Mouse (Mus musculus) limb, embryonic 14.5 days (tissue): ENCODE data around the gene Rars. TPM values are rescaled to one million over a fixed set of nuclear protein-coding genes. Genes with fewer than 3 reads are reported as not detected.

ENCODE experiments used
- ATAC-seq: fragments of 200-750 bp; cut with Nextera tagmentation; 2 replicates; pipeline ENCODE4 v1.8.0; 2017; ENCODE audit warnings: low read depth, moderate number of reproducible peaks, moderate TSS enrichment; ENCODE audit not compliant: low FRiP score
- DNase-seq: peaks from one replicate; pipeline ENCODE4 v3.0.0-alpha.2; 2015; ENCODE audit warnings: low spot score
- H3K27ac ChIP-seq: fragments of 300-500 bp; sonication (generic); replicated peaks from 2 replicates; pipeline ENCODE4 v1.5.1; 2014; ENCODE audit warnings: low read depth, mild to moderate bottlenecking, low read length, moderate library complexity, mixed read lengths
- H3K27me3 ChIP-seq: fragments of 300-500 bp; sonication (generic); 2 replicates; pipeline ENCODE4 v1.6.1; 2014; ENCODE audit warnings: low read length, mixed read lengths; ENCODE audit not compliant: control insufficient read depth, insufficient read depth
- H3K36me3 ChIP-seq: fragments of 300-500 bp; sonication (generic); 2 replicates; pipeline ENCODE4 v1.6.1; 2014; ENCODE audit warnings: mild to moderate bottlenecking, low read length, moderate library complexity, mixed read lengths; ENCODE audit not compliant: control insufficient read depth, insufficient read depth
- H3K4me1 ChIP-seq: fragments of 300-500 bp; sonication (generic); 2 replicates; pipeline ENCODE4 v1.6.1; 2014; ENCODE audit warnings: antibody characterized with exemption, low read length, mixed read lengths; ENCODE audit not compliant: control insufficient read depth, insufficient read depth
- H3K4me2 ChIP-seq: fragments of 300-500 bp; sonication (generic); replicated peaks from 2 replicates; pipeline ENCODE4 v1.6.1; 2014; ENCODE audit warnings: low read depth, mild to moderate bottlenecking, low read length, moderate library complexity; ENCODE audit not compliant: severe bottlenecking
- H3K4me3 ChIP-seq: fragments of 300-500 bp; sonication (generic); replicated peaks from 2 replicates; pipeline ENCODE4 v1.5.1; 2014; ENCODE audit warnings: low read length
- H3K9ac ChIP-seq: fragments of 300-500 bp; sonication (generic); 2 replicates; pipeline ENCODE4 v1.6.1; 2014; ENCODE audit warnings: mild to moderate bottlenecking, low read depth, low read length, moderate library complexity; ENCODE audit not compliant: severe bottlenecking
- H3K9me3 ChIP-seq: fragments of 300-500 bp; sonication (generic); 2 replicates; pipeline ENCODE4 v1.6.1; 2016; ENCODE audit warnings: low read length; ENCODE audit not compliant: control insufficient read depth
- POLR2A ChIP-seq: fragments of 200-500 bp; IDR thresholded peaks from 2 replicates; pipeline ENCODE4 v1.8.0; 2012; ENCODE audit warnings: inconsistent platforms, mild to moderate bottlenecking, moderate library complexity, borderline replicate concordance; ENCODE audit not compliant: insufficient read depth, insufficient read length; ENCODE audit errors: extremely low read depth
- WGBS: fragments of 180-500 bp; shearing (Covaris S2); extraction: QIAGEN DNeasy Blood & Tissue Kit; methylation state at CpG from one replicate; pipeline ENCODE4 v1.1.7; 2014; 5-methylcytosine and 5-hydroxymethylcytosine counted together
- polyA plus RNA-seq, 2 experiments: library from polyadenylated mRNA; depleted of rRNA in 1 of 2; stranded (reverse) in 1 of 2; unstranded in 1 of 2; fragments of >200 nt; fragmentation: Nextera tagmentation in 1 of 2; extraction: Ambion mirVana in 1 of 2; gene quantifications; 2 replicates each; pipeline versions ENCODE4 v1.2.1 to v1.2.3; 2012 to 2014

Gene Rars
- polyA plus RNA-seq (2012; rRNA removed) (49.9 and 71.3 TPM in 2 replicates), polyA plus RNA-seq (2014; fragmentation: Nextera tagmentation; extraction: Ambion mirVana) (83.7 and 84.5 TPM in 2 replicates)

DNA sequence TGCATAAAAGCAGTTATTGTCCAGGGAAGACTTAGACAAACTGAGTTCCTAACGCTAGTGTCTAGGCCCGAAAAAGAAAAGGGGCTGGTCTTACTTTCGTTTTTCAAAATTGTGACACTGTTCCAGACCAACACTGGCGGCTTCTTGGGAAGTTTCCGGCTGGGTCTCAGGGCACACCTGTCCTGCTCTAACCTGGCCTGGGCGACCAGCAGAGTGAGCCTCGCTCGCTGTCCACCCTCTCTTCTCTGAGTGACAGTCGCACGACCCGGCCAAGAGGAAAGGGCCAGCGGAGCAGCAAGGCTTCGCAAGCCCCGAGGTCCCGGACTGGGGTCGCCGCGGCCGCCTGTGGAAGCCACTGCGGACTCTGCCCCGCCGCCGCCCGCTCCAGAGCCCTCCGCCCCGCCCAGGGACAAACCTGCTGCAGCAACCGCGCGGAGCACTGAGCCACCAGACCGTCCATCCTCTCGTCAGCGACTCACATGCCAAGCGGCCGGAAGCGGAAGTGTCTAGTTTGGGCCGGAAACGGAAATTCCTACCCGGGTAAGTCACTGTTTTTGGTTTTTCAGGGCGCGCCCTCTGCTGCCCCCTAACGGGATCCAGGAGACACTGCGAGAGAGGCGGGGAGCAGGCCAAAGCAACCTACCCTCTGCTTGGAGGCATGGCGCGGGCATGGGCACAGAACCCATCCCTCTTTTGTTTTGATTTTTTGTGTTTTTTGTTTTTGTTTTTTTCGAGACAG, at the start of gene Rars:
Gene Rars (minus strand): TSS at position 485 of the 739 bp plus-strand sequence.
- Histone ChIP-seq H3K9me3 (no peaks in the 10 kb centered on the region), H3K4me2 (peak within 1 kb of the TSS; percentile 65), H3K4me3 (peak within 1 kb of the TSS; percentile 98), H3K27ac (0 out of 2 replicates have a peak within 1 kb of the TSS, but pooled peaks have one; percentile 19), H3K9ac (peak within 1 kb of the TSS; percentile 91), H3K4me1 (peaks cover 10% of the 10 kb centered on the region), H3K27me3 (no peaks in the 10 kb centered on the region), H3K36me3 (peaks cover 35% of the 10 kb centered on the region)
- WGBS, result 1% methylated on average over 42 of the region's 46 CpGs
- TF ChIP-seq POLR2A, result no peak
- peak; percentile 92 for DNase-seq
- peak; percentile 77 for ATAC-seq

DNA sequence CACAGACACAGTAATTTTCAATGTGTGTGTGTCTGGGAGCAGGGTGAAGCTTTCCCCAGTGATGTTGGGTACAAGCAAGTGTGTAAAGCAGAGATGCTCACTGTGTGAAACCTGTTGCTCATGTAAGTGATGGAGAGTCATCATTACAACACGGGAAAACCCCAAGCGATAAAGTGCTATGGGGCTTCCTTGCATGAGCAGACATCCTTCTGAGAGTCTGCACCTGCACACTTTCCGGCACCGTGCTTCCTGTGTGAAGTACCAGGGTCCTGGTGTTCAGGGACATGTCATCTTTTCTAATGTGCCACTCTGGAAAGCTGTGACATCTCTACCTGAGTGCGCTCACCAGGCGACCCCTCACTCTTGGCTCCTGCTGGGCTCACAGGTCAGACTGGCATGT, 48.5 kb upstream of the Rars start:
- H3K27ac ChIP-seq, result no peak overlapping the region
- H3K4me2 ChIP-seq, result no peak overlapping the region
- no peaks in the 10 kb centered on the region for H3K4me1 ChIP-seq
- H3K36me3 ChIP-seq, result no peaks in the 10 kb centered on the region
- H3K9ac ChIP-seq, result no peak overlapping the region
- H3K27me3 ChIP-seq, result no peaks in the 10 kb centered on the region
- WGBS, result 93% methylated on average over 6 of the region's 6 CpGs
- no peak for TF ChIP-seq POLR2A
- H3K4me3 ChIP-seq, result no peak overlapping the region
- ATAC-seq, result no peak
- DNase-seq, result no peak
- no peaks in the 10 kb centered on the region for H3K9me3 ChIP-seq

DNA sequence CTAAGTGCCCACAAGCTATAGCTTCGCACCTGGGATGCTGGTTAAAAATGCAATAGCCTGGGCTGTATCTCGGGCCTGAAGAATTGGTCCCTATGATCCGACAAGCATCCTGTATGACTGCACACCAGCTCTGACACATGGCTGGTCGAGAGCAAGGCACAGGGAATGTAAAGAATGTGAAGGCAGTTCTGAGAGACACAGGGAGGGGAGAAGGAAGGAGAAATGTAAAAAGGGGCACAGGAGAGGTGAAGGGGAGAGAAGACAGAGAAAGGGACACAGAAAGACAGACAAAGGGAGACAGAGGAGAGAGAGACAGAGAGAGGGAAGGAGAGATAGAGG, 44.2 kb upstream of the Rars start:
- Histone ChIP-seq H3K4me1 (no peaks in the 10 kb centered on the region), H3K4me2 (no peak overlapping the region), H3K27me3 (no peaks in the 10 kb centered on the region), H3K9ac (no peak overlapping the region), H3K36me3 (no peaks in the 10 kb centered on the region; the same call in 1 of the 2 replicates), H3K9me3 (no peaks in the 10 kb centered on the region), H3K4me3 (no peak overlapping the region), H3K27ac (no peak overlapping the region)
- no peak for DNase-seq
- 44% methylated on average over 4 of the region's 4 CpGs for WGBS
- ATAC-seq, result no peak
- TF ChIP-seq POLR2A, result no peak

DNA sequence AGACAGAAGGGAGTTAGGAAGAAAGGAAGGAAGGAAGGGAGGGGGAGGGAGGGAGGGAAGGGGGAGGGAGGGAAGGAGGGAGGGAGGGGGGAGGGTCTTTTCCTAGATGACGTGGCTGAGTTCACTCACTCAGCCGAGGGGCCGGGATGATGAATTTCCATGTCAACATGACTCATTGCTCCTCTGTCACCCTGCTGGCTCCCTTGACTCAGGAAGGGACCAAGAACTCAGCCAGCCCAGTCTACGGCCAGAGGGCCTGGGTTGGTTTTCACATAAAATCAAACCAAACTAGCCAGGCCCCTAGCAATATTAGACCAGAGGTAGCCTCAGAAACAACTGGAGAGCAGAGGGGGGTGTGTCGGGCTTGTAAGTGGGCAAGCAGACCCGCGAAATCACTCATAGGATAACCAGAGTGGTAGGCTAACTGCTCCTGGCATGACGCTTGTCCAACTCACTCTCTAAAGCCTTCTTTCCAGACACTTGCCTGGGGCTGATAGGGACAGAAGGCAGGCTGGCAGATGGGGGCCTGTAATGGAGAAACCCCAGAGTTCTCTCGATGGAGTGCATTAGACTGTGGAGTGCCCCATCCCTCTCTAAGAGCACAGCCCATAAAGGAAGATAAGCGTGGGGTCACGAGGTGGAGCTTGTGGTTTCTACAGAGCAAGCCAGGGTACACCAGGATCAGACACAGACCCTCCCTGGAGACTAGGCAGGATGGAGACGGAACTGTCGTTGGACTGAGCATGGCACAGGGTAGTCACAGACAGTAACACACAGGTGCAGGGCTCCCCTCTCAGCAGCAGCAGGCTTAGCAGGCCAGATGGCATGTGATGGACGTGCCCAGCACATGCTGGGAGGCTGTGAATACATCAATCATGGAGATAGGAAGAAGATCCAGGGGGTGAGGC, 43.6 kb upstream of the Rars start:
- H3K4me2 ChIP-seq, result no peak overlapping the region
- DNase-seq (no peak), ATAC-seq (no peak; the same call in 1 of the 2 replicates)
- H3K27me3 ChIP-seq, result no peaks in the 10 kb centered on the region
- no peak for TF ChIP-seq POLR2A
- H3K4me1 ChIP-seq, result no peaks in the 10 kb centered on the region
- no peak overlapping the region for H3K9ac ChIP-seq
- H3K4me3 ChIP-seq, result no peak overlapping the region
- no peaks in the 10 kb centered on the region; the same call in 1 of the 2 replicates for H3K36me3 ChIP-seq
- H3K9me3 ChIP-seq, result no peaks in the 10 kb centered on the region
- no peak overlapping the region for H3K27ac ChIP-seq
- 46% methylated on average over 14 of the region's 14 CpGs for WGBS

DNA sequence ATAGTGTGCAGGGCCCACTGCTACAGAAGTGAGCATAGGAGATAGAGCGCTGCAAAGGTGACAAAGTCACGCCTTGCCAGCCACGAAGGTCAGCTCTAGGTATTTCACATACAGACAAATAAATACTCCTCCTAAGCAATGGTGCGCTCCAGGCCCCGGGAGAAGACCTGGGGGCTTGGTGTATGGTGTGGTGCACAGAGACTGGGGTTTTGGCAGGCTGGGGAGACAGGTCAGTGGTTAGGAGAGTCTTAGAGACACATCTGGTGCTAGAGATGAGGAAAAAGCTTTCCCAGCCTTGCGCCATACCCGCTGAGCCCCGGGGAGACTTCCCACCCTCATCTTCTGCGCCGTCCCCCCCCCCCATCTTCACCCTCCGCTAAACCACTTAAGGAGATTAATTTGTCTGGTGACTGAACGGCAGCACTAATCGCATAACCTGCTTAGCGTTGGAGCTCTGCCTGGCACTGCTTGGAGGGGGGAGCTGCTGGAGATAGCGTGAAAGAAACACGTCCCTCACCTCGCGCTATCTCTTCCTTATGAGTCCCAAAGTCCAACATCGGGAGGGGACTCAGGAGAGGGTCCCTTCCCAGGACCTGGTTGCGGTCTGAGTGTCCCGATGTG, 39.4 kb upstream of the Rars start:
- no peak for ATAC-seq
- WGBS, result 55% methylated on average over 20 of the region's 21 CpGs
- H3K27ac ChIP-seq, result no peak overlapping the region
- H3K27me3 ChIP-seq, result no peaks in the 10 kb centered on the region
- no peak overlapping the region for H3K4me2 ChIP-seq
- H3K4me3 ChIP-seq, result no peak overlapping the region
- H3K9ac ChIP-seq, result no peak overlapping the region
- no peak for TF ChIP-seq POLR2A
- no peaks in the 10 kb centered on the region; the same call in 1 of the 2 replicates for H3K36me3 ChIP-seq
- H3K4me1 ChIP-seq, result no peaks in the 10 kb centered on the region
- H3K9me3 ChIP-seq, result no peaks in the 10 kb centered on the region
- DNase-seq, result no peak
